Mouse (Mus musculus): Measurements from ENCODE around the gene Cyb5b. TPM values are rescaled to one million over a fixed set of nuclear protein-coding genes. Genes with fewer than 3 reads are reported as not detected.
A peak's percentile ranks its signal among the peaks of the same experiment; 100 is the strongest.

Cyb5b gene
- polyA plus RNA-seq, 1 experiment from 2014 or later, result 92.0 TPM

DNA sequence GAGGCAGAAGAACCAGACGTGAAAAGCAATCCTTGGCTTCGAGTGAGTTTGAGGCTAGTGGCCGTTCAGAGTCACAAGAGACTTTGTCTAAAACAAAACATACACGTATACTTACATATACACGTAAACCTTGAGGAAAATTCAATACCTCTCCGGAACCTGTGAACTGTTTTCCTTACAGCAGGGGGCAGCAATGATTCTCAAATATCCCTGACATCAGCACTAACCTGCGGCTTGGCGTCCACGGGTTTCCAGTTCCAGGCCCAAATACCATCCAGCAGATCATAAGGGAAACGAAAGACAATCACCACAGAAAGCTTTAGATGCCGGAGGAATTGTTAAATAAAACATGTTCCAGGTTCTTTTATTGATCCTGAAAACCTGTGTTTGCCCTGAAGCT lies 34.4 kb upstream of the Cyb5b start:
- Histone ChIP-seq H3K4me3 (replicated peaks) (no peak overlapping the region), H3K9ac (no peak overlapping the region), H3K36me3 (no peaks in the 10 kb centered on the region), H3K9me3 (no peaks in the 10 kb centered on the region), H3K27ac (peak overlapping the region; percentile 51; the same call in 1 of the 2 replicates), H3K4me2 (no peak overlapping the region), H3K4me1 (peaks cover 19% of the 10 kb centered on the region), H3K27me3 (replicated peaks) (no peaks in the 10 kb centered on the region)
- ATAC-seq (ENCODE audit: insufficient read depth, low FRiP score, low read depth), result peak; percentile 61; the same call in 1 of the 2 replicates
- 13% methylated on average over 11 of the region's 11 CpGs for WGBS

GRCm38 (mm10) chr8:107117019-107117418 lies 33.4 kb upstream of the Cyb5b start:
- 36% methylated on average over 2 of the region's 2 CpGs for WGBS
- no peaks in the 10 kb centered on the region for H3K36me3 ChIP-seq
- no peak overlapping the region for H3K4me3 ChIP-seq (replicated peaks)
- ATAC-seq (ENCODE audit: insufficient read depth, low FRiP score, low read depth), result peak; percentile 79
- H3K4me2 ChIP-seq, result no peak overlapping the region
- no peaks in the 10 kb centered on the region for H3K27me3 ChIP-seq (replicated peaks)
- no peak overlapping the region for H3K9ac ChIP-seq
- H3K4me1 ChIP-seq, result peaks cover 19% of the 10 kb centered on the region
- H3K27ac ChIP-seq, result no peak overlapping the region
- no peaks in the 10 kb centered on the region for H3K9me3 ChIP-seq

- no peaks in the 10 kb centered on the region for H3K36me3 ChIP-seq
- no peaks in the 10 kb centered on the region for H3K27me3 ChIP-seq (replicated peaks)
- H3K4me2 ChIP-seq, result 0 out of 2 replicates have a peak overlapping the region, but pooled peaks have one; percentile 1
- peak overlapping the region; percentile 67 for H3K27ac ChIP-seq
- 41% methylated on average over 7 of the region's 7 CpGs for WGBS
- peaks cover 22% of the 10 kb centered on the region; the same call in 1 of the 2 replicates for H3K4me1 ChIP-seq
- no peak overlapping the region for H3K9ac ChIP-seq
- no peak overlapping the region for H3K4me3 ChIP-seq (replicated peaks)
- no peak for ATAC-seq (ENCODE audit: insufficient read depth, low FRiP score, low read depth)
- no peaks in the 10 kb centered on the region for H3K9me3 ChIP-seq
Measured at GRCm38 (mm10) chr8:107118803-107119233, 31.6 kb upstream of the Cyb5b start.

DNA sequence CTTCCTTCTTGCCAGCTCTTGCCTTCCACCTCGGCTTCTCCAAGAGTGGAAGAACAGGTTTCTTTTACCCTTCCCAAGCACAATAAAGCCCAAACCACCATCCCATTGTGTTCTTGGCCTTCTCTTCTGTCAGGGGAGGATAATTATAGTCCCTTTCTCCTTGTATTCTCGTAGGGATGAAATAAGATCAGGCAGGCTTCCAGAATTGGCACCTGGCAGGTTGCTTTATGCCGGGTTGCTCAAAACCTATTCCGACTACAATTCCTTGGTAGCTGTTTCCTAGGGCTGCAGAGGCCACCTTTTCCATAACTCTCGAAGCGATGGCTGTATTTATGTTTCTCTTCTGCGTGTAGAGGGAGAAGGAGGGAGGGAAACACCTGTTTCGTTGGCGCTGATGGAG lies 31.0 kb upstream of the Cyb5b start:
- H3K4me3 ChIP-seq (replicated peaks), result no peak overlapping the region
- H3K36me3 ChIP-seq, result no peaks in the 10 kb centered on the region
- no peaks in the 10 kb centered on the region for H3K9me3 ChIP-seq
- H3K27ac ChIP-seq, result peak overlapping the region; percentile 67
- H3K27me3 ChIP-seq (replicated peaks), result no peaks in the 10 kb centered on the region
- 0 out of 2 replicates have a peak overlapping the region, but pooled peaks have one; percentile 1 for H3K4me2 ChIP-seq
- WGBS, result 47% methylated on average over 9 of the region's 9 CpGs
- H3K9ac ChIP-seq, result no peak overlapping the region
- H3K4me1 ChIP-seq, result peaks cover 19% of the 10 kb centered on the region; the same call in 1 of the 2 replicates
- no peak for ATAC-seq (ENCODE audit: insufficient read depth, low FRiP score, low read depth)

GRCm38 (mm10) chr8:107120806-107121205 lies 29.6 kb upstream of the Cyb5b start:
- Histone ChIP-seq H3K4me2 (no peak overlapping the region), H3K4me1 (peaks cover 14% of the 10 kb centered on the region; the same call in 1 of the 2 replicates)

DNA sequence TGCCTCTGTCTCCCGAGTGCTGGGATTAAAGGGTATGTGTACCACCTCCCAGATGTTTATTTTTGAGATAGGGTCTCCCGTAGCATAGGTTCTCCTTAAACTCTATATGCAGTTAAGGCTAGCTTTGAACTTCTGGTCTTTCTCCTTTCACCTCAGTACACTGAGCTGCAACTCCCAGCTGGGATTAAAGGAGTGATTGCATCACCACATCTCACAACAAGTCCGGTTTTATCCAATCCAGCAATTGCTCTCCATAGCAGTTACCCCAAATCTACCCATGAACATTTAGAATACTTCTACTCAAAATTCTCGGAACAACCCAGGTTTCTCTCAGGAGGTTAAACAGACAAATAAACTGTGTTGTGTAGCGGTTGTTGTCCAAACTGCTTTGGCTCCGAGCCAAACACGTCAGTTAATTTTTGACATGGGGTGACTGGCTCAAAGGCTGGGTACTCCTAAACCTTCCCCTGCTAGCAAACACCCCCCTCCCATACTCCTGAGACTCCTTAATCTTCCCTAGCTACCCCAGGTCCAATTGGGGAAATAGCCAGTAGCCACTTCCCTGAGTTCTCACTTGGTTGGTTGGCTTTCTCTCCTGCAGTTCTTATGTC lies 28.7 kb upstream of the Cyb5b start:
- Histone ChIP-seq H3K4me3 (replicated peaks) (no peak overlapping the region), H3K27ac (no peak overlapping the region), H3K4me2 (no peak overlapping the region), H3K27me3 (replicated peaks) (no peaks in the 10 kb centered on the region), H3K9ac (no peak overlapping the region), H3K36me3 (no peaks in the 10 kb centered on the region), H3K9me3 (no peaks in the 10 kb centered on the region), H3K4me1 (peaks cover 11% of the 10 kb centered on the region; the same call in 1 of the 2 replicates)
- no peak for ATAC-seq (ENCODE audit: insufficient read depth, low FRiP score, low read depth)
- WGBS, result 85% methylated on average over 7 of the region's 7 CpGs

More at GRCm38 (mm10) chr8:107120806-107121205, 29.6 kb upstream of the Cyb5b start:
- no peaks in the 10 kb centered on the region for H3K27me3 ChIP-seq (replicated peaks)
- H3K9ac ChIP-seq, result no peak overlapping the region
- no peak overlapping the region for H3K27ac ChIP-seq
- H3K36me3 ChIP-seq, result no peaks in the 10 kb centered on the region
- no peak for ATAC-seq (ENCODE audit: insufficient read depth, low FRiP score, low read depth)
- no peaks in the 10 kb centered on the region for H3K9me3 ChIP-seq
- no peak overlapping the region for H3K4me3 ChIP-seq (replicated peaks)

- Histone ChIP-seq H3K27ac (peak overlapping the region; percentile 59; the same call in 1 of the 2 replicates), H3K4me2 (no peak overlapping the region), H3K4me1 (peaks cover 11% of the 10 kb centered on the region; the same call in 1 of the 2 replicates)
Measured at GRCm38 (mm10) chr8:107123063-107123614, 27.3 kb upstream of the Cyb5b start.

DNA sequence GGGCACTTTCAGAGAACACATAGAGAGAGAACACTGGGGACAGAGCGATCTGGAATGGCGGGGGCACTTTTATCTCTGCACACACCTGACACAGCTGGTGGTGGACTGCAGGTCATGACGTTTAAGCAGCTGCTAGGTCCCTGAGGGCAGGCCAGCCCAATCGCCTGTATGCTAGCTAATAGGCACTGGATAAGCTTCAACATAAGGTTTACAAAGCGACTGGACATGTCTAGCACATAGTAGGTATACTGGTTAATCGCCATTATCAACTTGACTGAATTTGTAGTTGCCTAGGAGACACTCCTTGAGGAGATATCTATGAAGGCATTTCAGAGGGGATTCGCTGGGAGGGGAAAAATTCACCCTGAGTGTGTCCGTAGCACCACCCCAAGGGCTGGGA lies 26.1 kb upstream of the Cyb5b start:
- 61% methylated on average over 8 of the region's 8 CpGs for WGBS
- Histone ChIP-seq H3K4me3 (replicated peaks) (no peak overlapping the region), H3K4me1 (peaks cover 11% of the 10 kb centered on the region; the same call in 1 of the 2 replicates), H3K27me3 (replicated peaks) (no peaks in the 10 kb centered on the region), H3K9ac (no peak overlapping the region), H3K9me3 (no peaks in the 10 kb centered on the region), H3K36me3 (no peaks in the 10 kb centered on the region), H3K4me2 (no peak overlapping the region), H3K27ac (no peak overlapping the region)
- ATAC-seq (ENCODE audit: insufficient read depth, low FRiP score, low read depth), result no peak

More at GRCm38 (mm10) chr8:107123063-107123614, 27.3 kb upstream of the Cyb5b start:
- WGBS, result 12% methylated on average over 9 of the region's 9 CpGs
- Histone ChIP-seq H3K27me3 (replicated peaks) (no peaks in the 10 kb centered on the region), H3K9ac (no peak overlapping the region), H3K9me3 (no peaks in the 10 kb centered on the region), H3K4me3 (replicated peaks) (no peak overlapping the region), H3K36me3 (no peaks in the 10 kb centered on the region)
- ATAC-seq (ENCODE audit: insufficient read depth, low FRiP score, low read depth), result no peak

DNA sequence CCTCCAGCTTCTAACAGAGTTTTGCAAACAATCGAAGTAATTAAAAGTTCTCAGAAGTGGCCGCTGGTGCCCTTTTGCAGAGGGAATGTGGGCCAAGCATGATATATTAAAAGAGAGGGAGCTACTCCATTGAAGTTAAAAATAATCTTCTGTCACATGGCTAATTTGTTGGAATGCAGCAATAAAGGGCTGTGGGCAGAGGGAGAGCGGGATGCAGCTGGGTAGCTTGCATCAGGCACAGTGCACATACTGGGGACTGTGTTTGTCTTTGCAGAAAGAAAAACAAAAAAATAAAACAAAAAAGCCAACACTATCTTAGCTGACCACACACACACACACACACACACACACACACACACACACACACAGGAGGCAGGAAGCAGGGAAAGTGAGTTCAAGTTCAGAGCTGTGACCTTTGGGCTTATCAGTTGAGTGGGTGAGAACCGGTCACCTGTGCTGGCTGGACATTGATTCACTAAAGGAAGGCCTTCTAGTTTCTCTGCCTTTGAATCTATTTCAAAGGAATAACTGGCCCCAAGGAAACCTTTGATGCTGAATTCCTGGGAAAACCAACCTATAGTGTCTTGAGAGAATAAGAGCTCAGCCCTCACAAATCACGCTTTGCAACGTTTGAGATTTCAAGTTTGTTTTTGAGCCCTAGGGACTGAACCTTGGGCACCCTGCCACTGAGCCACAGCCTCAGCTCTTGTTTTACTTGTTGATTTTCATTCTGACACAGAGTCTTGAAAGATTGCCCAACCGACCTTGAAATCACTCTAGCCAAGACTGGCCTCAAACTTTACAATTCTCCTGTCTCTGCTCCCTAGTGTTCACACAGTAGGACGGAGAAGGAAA lies 21.0 kb upstream of the Cyb5b start:
- Histone ChIP-seq H3K4me1 (peaks cover 9% of the 10 kb centered on the region; the same call in 1 of the 2 replicates), H3K36me3 (no peaks in the 10 kb centered on the region), H3K27me3 (replicated peaks) (no peaks in the 10 kb centered on the region), H3K9me3 (no peaks in the 10 kb centered on the region), H3K27ac (peak overlapping the region; percentile 50; the same call in 1 of the 2 replicates), H3K4me2 (no peak overlapping the region), H3K9ac (no peak overlapping the region), H3K4me3 (replicated peaks) (no peak overlapping the region)
- WGBS, result 46% methylated on average over 8 of the region's 8 CpGs
- ATAC-seq (ENCODE audit: insufficient read depth, low FRiP score, low read depth), result no peak; the same call in 1 of the 2 replicates

GRCm38 (mm10) chr8:107130028-107130427 lies 20.4 kb upstream of the Cyb5b start:
- Histone ChIP-seq H3K9me3 (no peaks in the 10 kb centered on the region), H3K27ac (peak overlapping the region; percentile 50; the same call in 1 of the 2 replicates), H3K9ac (no peak overlapping the region), H3K4me3 (replicated peaks) (no peak overlapping the region), H3K4me2 (no peak overlapping the region), H3K36me3 (no peaks in the 10 kb centered on the region), H3K4me1 (peaks cover 9% of the 10 kb centered on the region; the same call in 1 of the 2 replicates), H3K27me3 (replicated peaks) (no peaks in the 10 kb centered on the region)
- 80% methylated on average over 6 of the region's 6 CpGs for WGBS
- ATAC-seq (ENCODE audit: insufficient read depth, low FRiP score, low read depth), result no peak

GRCm38 (mm10) chr8:107132581-107133491 lies 17.6 kb upstream of the Cyb5b start:
- Histone ChIP-seq H3K4me3 (replicated peaks) (no peak overlapping the region), H3K36me3 (no peaks in the 10 kb centered on the region), H3K27me3 (replicated peaks) (no peaks in the 10 kb centered on the region), H3K9me3 (no peaks in the 10 kb centered on the region), H3K4me1 (peaks cover 9% of the 10 kb centered on the region; the same call in 1 of the 2 replicates), H3K27ac (no peak overlapping the region), H3K4me2 (no peak overlapping the region), H3K9ac (no peak overlapping the region)
- ATAC-seq (ENCODE audit: insufficient read depth, low FRiP score, low read depth), result no peak
- 74% methylated on average over 24 of the region's 24 CpGs for WGBS

Measured in stomach, embryonic 15.5 days (tissue).